Mouse (Mus musculus): ENCODE measurements at regions not wholly inside any gene's neighbourhood (a gene's known extent, or its start where the extent isn't known, plus 50 kb on each side); places are given as distances from the start of the nearest gene placed in this dataset.

- DNase-seq: no peak
Observed at GRCm38 (mm10) chr6:31066861-31067260, 108.0 kb upstream of the Klf14 start.

- DNase-seq: no peak
Observed at GRCm38 (mm10) chr6:31067453-31067852, 108.6 kb upstream of the Klf14 start.

GRCm38 (mm10) chr6:31069243-31069642, 110.4 kb upstream of the Klf14 start:
- no peak for DNase-seq

- DNase-seq: no peak
Observed at GRCm38 (mm10) chr6:31070537-31070936, 111.7 kb upstream of the Klf14 start.

- no peak for DNase-seq
Observed at GRCm38 (mm10) chr6:31070966-31071365, 112.1 kb upstream of the Klf14 start.

- DNase-seq: no peak
Observed at GRCm38 (mm10) chr6:31072072-31072471, 113.2 kb upstream of the Klf14 start.

GRCm38 (mm10) chr6:31072559-31072958, 113.7 kb upstream of the Klf14 start:
- no peak for DNase-seq

GRCm38 (mm10) chr6:31073338-31073737, 114.5 kb upstream of the Klf14 start:
- no peak for DNase-seq

GRCm38 (mm10) chr6:31074394-31074793, 115.5 kb upstream of the Klf14 start:
- DNase-seq: no peak

- DNase-seq: no peak
Observed at GRCm38 (mm10) chr6:31075209-31075571, 116.3 kb upstream of the Klf14 start.

- peak; percentile 67 for DNase-seq
Observed at GRCm38 (mm10) chr6:31075572-31076477, 116.9 kb upstream of the Klf14 start.

- no peak for DNase-seq
Observed at GRCm38 (mm10) chr6:31076478-31076834, 117.6 kb upstream of the Klf14 start.

GRCm38 (mm10) chr6:31077216-31077615, 118.3 kb upstream of the Klf14 start:
- no peak for DNase-seq

- DNase-seq: no peak
Observed at GRCm38 (mm10) chr6:31077779-31078178, 118.9 kb upstream of the Klf14 start.

- no peak for DNase-seq
Observed at GRCm38 (mm10) chr6:31078413-31078812, 119.5 kb upstream of the Klf14 start.

GRCm38 (mm10) chr6:31079586-31080259, 120.8 kb upstream of the Klf14 start:
- DNase-seq: no peak

- no peak for DNase-seq
Observed at GRCm38 (mm10) chr6:31080279-31080678, 121.4 kb upstream of the Klf14 start.

GRCm38 (mm10) chr6:31080691-31081090, 121.8 kb upstream of the Klf14 start:
- DNase-seq: no peak

GRCm38 (mm10) chr6:31081238-31081637, 122.4 kb upstream of the Klf14 start:
- DNase-seq: no peak

- DNase-seq: no peak
Observed at GRCm38 (mm10) chr6:31081988-31082387, 123.1 kb upstream of the Klf14 start.

GRCm38 (mm10) chr6:31082613-31083470, 124.0 kb upstream of the Klf14 start:
- DNase-seq: no peak

- DNase-seq: no peak
Observed at GRCm38 (mm10) chr6:31083701-31084100, 124.8 kb upstream of the Klf14 start.

GRCm38 (mm10) chr6:31085063-31085759, 126.3 kb upstream of the Klf14 start:
- no peak for DNase-seq
